Mouse (Mus musculus) spleen, adult 2 months (tissue): ENCODE measurements around the gene Shisa3.

Source experiments
- CTCF ChIP-seq: fragments of 200-500 bp; IDR thresholded peaks from 2 replicates; pipeline ENCODE4 v1.5.1; 2011; ENCODE audit warnings: mild to moderate bottlenecking, inconsistent platforms; ENCODE audit not compliant: insufficient read depth, insufficient read length, insufficient replicate concordance; ENCODE audit errors: extremely low read depth
- POLR2A ChIP-seq: fragments of 200-500 bp; IDR thresholded peaks from 2 replicates; pipeline ENCODE4 v1.6.1; 2011; ENCODE audit warnings: low read depth, low read length, inconsistent platforms

DNA sequence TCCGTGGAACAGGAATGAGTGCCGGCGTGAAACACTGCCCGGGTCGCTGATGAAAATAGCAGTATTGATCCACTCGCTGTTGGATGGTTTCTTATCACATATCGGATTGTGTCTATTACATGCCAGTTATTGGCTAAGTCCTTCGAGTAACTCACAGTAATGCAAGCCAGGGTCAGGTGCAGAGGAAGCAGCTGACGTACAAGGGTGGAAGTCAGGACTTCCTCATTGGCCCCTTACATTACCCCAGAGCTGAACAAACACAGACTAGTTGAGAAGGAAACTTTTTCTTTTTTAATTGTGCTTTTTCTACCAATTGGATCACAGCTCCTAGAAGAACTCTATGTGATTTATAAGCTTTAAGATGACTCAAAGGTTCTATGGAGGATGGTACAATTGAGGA is 7.7 kb upstream of the Shisa3 start:
- no peak for TF ChIP-seq CTCF
- TF ChIP-seq POLR2A = no peak
